Mouse (Mus musculus): Measurements from ENCODE around the gene Pla2g15.

The Pla2g15 gene

GRCm38 (mm10) chr8:106149801-106150652 lies at the start of gene Pla2g15:
Pla2g15 (plus strand) TSS chr8:106150399.
- peak; percentile 93 for DNase-seq (ENCODE audit: low spot score)

GRCm38 (mm10) chr8:106102321-106102720 lies 47.9 kb upstream of the Pla2g15 start:
- no peak for DNase-seq (ENCODE audit: low spot score)

GRCm38 (mm10) chr8:106103888-106104287 lies 46.3 kb upstream of the Pla2g15 start:
- DNase-seq (ENCODE audit: low spot score) = no peak

- peak; percentile 24 for DNase-seq (ENCODE audit: low spot score)
Measured at GRCm38 (mm10) chr8:106106193-106106592, 44.0 kb upstream of the Pla2g15 start.

- DNase-seq (ENCODE audit: low spot score) = no peak
Measured at GRCm38 (mm10) chr8:106108080-106108479, 42.1 kb upstream of the Pla2g15 start.

- no peak for DNase-seq (ENCODE audit: low spot score)
Measured at GRCm38 (mm10) chr8:106108729-106109128, 41.5 kb upstream of the Pla2g15 start.

GRCm38 (mm10) chr8:106112041-106112440 lies 38.2 kb upstream of the Pla2g15 start:
- DNase-seq (ENCODE audit: low spot score) = no peak

- DNase-seq (ENCODE audit: low spot score) = no peak
Measured at GRCm38 (mm10) chr8:106112514-106112913, 37.7 kb upstream of the Pla2g15 start.

- no peak for DNase-seq (ENCODE audit: low spot score)
Measured at GRCm38 (mm10) chr8:106115897-106116296, 34.3 kb upstream of the Pla2g15 start.

- no peak for DNase-seq (ENCODE audit: low spot score)
Measured at GRCm38 (mm10) chr8:106123443-106123842, 26.8 kb upstream of the Pla2g15 start.

- no peak for DNase-seq (ENCODE audit: low spot score)
Measured at GRCm38 (mm10) chr8:106126055-106126454, 24.1 kb upstream of the Pla2g15 start.

- DNase-seq (ENCODE audit: low spot score) = no peak
Measured at GRCm38 (mm10) chr8:106127054-106127453, 23.1 kb upstream of the Pla2g15 start.

GRCm38 (mm10) chr8:106127882-106128410 lies 22.3 kb upstream of the Pla2g15 start:
- DNase-seq (ENCODE audit: low spot score) = no peak

GRCm38 (mm10) chr8:106129232-106129930 lies 20.8 kb upstream of the Pla2g15 start:
- no peak for DNase-seq (ENCODE audit: low spot score)

- no peak for DNase-seq (ENCODE audit: low spot score)
Measured at GRCm38 (mm10) chr8:106129997-106130396, 20.2 kb upstream of the Pla2g15 start.

GRCm38 (mm10) chr8:106130505-106130904 lies 19.7 kb upstream of the Pla2g15 start:
- no peak for DNase-seq (ENCODE audit: low spot score)

- DNase-seq (ENCODE audit: low spot score) = no peak
Measured at GRCm38 (mm10) chr8:106131021-106131420, 19.2 kb upstream of the Pla2g15 start.

- DNase-seq (ENCODE audit: low spot score) = no peak
Measured at GRCm38 (mm10) chr8:106131488-106132222, 18.5 kb upstream of the Pla2g15 start.

GRCm38 (mm10) chr8:106132356-106132755 lies 17.8 kb upstream of the Pla2g15 start:
- DNase-seq (ENCODE audit: low spot score) = no peak

- no peak for DNase-seq (ENCODE audit: low spot score)
Measured at GRCm38 (mm10) chr8:106133526-106133925, 16.7 kb upstream of the Pla2g15 start.

GRCm38 (mm10) chr8:106133946-106134345 lies 16.3 kb upstream of the Pla2g15 start:
- DNase-seq (ENCODE audit: low spot score) = no peak

Measured in adipocyte (in vitro differentiated cells).